Mouse (Mus musculus) testis, adult 2 months (tissue): ENCODE measurements around the gene Mgat3.

Experiments
- CTCF ChIP-seq: fragments of 200-500 bp; IDR thresholded peaks from 2 replicates; pipeline ENCODE4 v1.5.1; 2012; ENCODE audit warnings: low read depth, mild to moderate bottlenecking, inconsistent platforms, low read length, moderate library complexity; ENCODE audit not compliant: control insufficient read depth, insufficient read depth, insufficient replicate concordance
- POLR2A ChIP-seq: fragments of 200-500 bp; IDR thresholded peaks from 2 replicates; pipeline ENCODE4 v1.6.1; 2012; ENCODE audit warnings: low read depth, mild to moderate bottlenecking, inconsistent platforms, low read length, moderate library complexity; ENCODE audit not compliant: control insufficient read depth

- TF ChIP-seq CTCF = no peak
- TF ChIP-seq POLR2A = no peak
Measured at GRCm38 (mm10) chr15:80152663-80153062, 20.9 kb upstream of the Mgat3 start.
